Mouse (Mus musculus) spleen, postnatal 14 days (tissue): ENCODE measurements at regions not wholly inside any gene's neighbourhood (a gene's known extent, or its start where the extent isn't known, plus 50 kb on each side); places are given as distances from the start of the nearest gene placed in this dataset.

Source experiments
- DNase-seq, 2 experiments: peaks; one replicate each; pipeline ENCODE4 v3.0.0; 2021 to 2022; ENCODE audit warnings: low spot score in 2 of 2

GRCm38 (mm10) chr2:117543301-117543782 is 200.5 kb upstream of the Rasgrp1 start:
- DNase-seq: no peak

GRCm38 (mm10) chr2:117548273-117548672 is 205.5 kb upstream of the Rasgrp1 start:
- no peak for DNase-seq

GRCm38 (mm10) chr2:117556301-117556700 is 213.5 kb upstream of the Rasgrp1 start:
- DNase-seq: no peak

GRCm38 (mm10) chr2:117570987-117571386 is 228.2 kb upstream of the Rasgrp1 start:
- no peak for DNase-seq

GRCm38 (mm10) chr2:117587381-117587780 is 244.6 kb upstream of the Rasgrp1 start:
- DNase-seq: no peak

- no peak for DNase-seq
These were observed 252.2 kb upstream of the Rasgrp1 start for GRCm38 (mm10) chr2:117595028-117595427.

GRCm38 (mm10) chr2:117597573-117597972 is 254.8 kb upstream of the Rasgrp1 start:
- no peak for DNase-seq

GRCm38 (mm10) chr2:117614772-117615171 is 272.0 kb upstream of the Rasgrp1 start:
- no peak for DNase-seq

GRCm38 (mm10) chr2:117618063-117618462 is 275.3 kb upstream of the Rasgrp1 start:
- DNase-seq: no peak

- no peak for DNase-seq
These were observed 281.2 kb upstream of the Rasgrp1 start for GRCm38 (mm10) chr2:117623955-117624354.

- no peak for DNase-seq
These were observed 292.1 kb upstream of the Rasgrp1 start for GRCm38 (mm10) chr2:117634906-117635305.

GRCm38 (mm10) chr2:117637397-117637796 is 294.6 kb upstream of the Rasgrp1 start:
- no peak for DNase-seq

- no peak for DNase-seq
These were observed 309.3 kb upstream of the Rasgrp1 start for GRCm38 (mm10) chr2:117652101-117652500.

GRCm38 (mm10) chr2:117652647-117653046 is 309.8 kb upstream of the Rasgrp1 start:
- no peak for DNase-seq

- no peak for DNase-seq
These were observed 313.9 kb upstream of the Rasgrp1 start for GRCm38 (mm10) chr2:117656546-117657175.

GRCm38 (mm10) chr2:117660217-117660924 is 317.6 kb upstream of the Rasgrp1 start:
- no peak for DNase-seq

GRCm38 (mm10) chr2:117662653-117663052 is 319.9 kb upstream of the Rasgrp1 start:
- no peak for DNase-seq

GRCm38 (mm10) chr2:117666528-117666927 is 323.7 kb upstream of the Rasgrp1 start:
- no peak for DNase-seq

GRCm38 (mm10) chr2:117668137-117668536 is 325.3 kb upstream of the Rasgrp1 start:
- DNase-seq: no peak

- DNase-seq: no peak
These were observed 332.1 kb upstream of the Rasgrp1 start for GRCm38 (mm10) chr2:117674877-117675276.

GRCm38 (mm10) chr2:117678650-117679049 is 335.8 kb upstream of the Rasgrp1 start:
- no peak for DNase-seq

- DNase-seq: no peak
These were observed 343.1 kb upstream of the Rasgrp1 start for GRCm38 (mm10) chr2:117685836-117686453.

- DNase-seq: no peak
These were observed 350.7 kb upstream of the Rasgrp1 start for GRCm38 (mm10) chr2:117693537-117693936.
